Mouse (Mus musculus): ENCODE measurements at regions not wholly inside any gene's neighbourhood (a gene's known extent, or its start where the extent isn't known, plus 50 kb on each side); places are given as distances from the start of the nearest gene placed in this dataset.

DNA sequence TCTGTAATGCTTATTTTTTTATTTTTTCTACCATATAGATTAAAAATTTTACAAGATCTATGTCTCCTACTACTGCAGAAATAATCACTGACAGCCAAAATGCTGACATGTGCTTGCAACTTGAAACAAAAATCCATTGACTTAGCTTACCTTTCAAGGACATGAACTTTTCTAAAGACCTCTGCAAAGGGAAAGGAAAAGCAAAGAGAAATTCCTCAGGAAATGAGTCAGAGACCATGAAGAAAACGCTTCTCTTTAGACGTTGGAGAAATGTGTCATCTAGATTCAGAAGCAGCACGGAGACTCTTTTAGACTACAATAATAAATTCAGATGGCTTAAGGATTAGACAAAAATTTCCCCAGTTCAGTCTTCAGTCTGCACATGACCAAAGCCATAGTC, 2188.6 kb upstream of the Tenm3 start:
- DNase-seq (ENCODE audit: low read depth, low spot score) = no peak
- H3K27ac ChIP-seq (ENCODE audit: insufficient read depth, low read depth, low read length, poor library complexity, severe bottlenecking) = no peak overlapping the region

GRCm38 (mm10) chr8:51010508-51010907, 2166.8 kb upstream of the Tenm3 start:
- Histone ChIP-seq H3K27ac (ENCODE audit: insufficient read depth, low read depth, low read length, poor library complexity, severe bottlenecking) (no peak overlapping the region), H3K4me3 (ENCODE audit: insufficient read depth in 1 of 2, low read depth in 1 of 2, low read length in 2 of 2, poor library complexity in 1 of 2, severe bottlenecking in 1 of 2) (no peak overlapping the region), H3K9me3 (ENCODE audit: control insufficient read depth, insufficient read depth, low read depth, low read length) (no peaks in the 10 kb centered on the region), H3K4me1 (ENCODE audit: control insufficient read depth in 2 of 2, insufficient read depth in 2 of 2, low read length in 2 of 2, poor library complexity in 1 of 2) (no peaks in the 10 kb centered on the region), H3K36me3 (ENCODE audit: control insufficient read depth, insufficient read depth, low read length, poor library complexity, severe bottlenecking) (no peaks in the 10 kb centered on the region), H3K9ac (ENCODE audit: insufficient read depth, low read depth, low read length, poor library complexity, severe bottlenecking) (no peak overlapping the region)
- in situ Hi-C loops (cut with MboI; ENCODE audit: low sequenced_read_pairs in 2 of 2, unreplicated experiment in 2 of 2) = no loop called here
- TF ChIP-seq ZC3H11A (IDR thresholded peaks at IDR 0.05; ENCODE audit: borderline replicate concordance, low read depth, low read length) = no peak
- no peak for TF ChIP-seq HCFC1 (IDR thresholded peaks at IDR 0.05; ENCODE audit: borderline replicate concordance, insufficient read depth, low read length)
- TF ChIP-seq MAFK (IDR thresholded peaks at IDR 0.05; ENCODE audit: insufficient read depth, low read depth, low read length) = no peak
- no peak for TF ChIP-seq CHD2 (IDR thresholded peaks at IDR 0.05; ENCODE audit: low read depth, low read length)
- no peak for TF ChIP-seq ZNF384 (IDR thresholded peaks at IDR 0.05; ENCODE audit: low read depth, low read length)
- no peak for DNase-seq (ENCODE audit: low read depth, low spot score)

More for the DNA sequence above, 2188.6 kb upstream of the Tenm3 start:
- Histone ChIP-seq H3K4me3 (ENCODE audit: insufficient read depth in 1 of 2, low read depth in 1 of 2, low read length in 2 of 2, poor library complexity in 1 of 2, severe bottlenecking in 1 of 2) (no peak overlapping the region), H3K4me1 (ENCODE audit: control insufficient read depth in 2 of 2, insufficient read depth in 2 of 2, low read length in 2 of 2, poor library complexity in 1 of 2) (no peaks in the 10 kb centered on the region), H3K9me3 (ENCODE audit: control insufficient read depth, insufficient read depth, low read depth, low read length) (no peaks in the 10 kb centered on the region), H3K9ac (ENCODE audit: insufficient read depth, low read depth, low read length, poor library complexity, severe bottlenecking) (no peak overlapping the region), H3K36me3 (ENCODE audit: control insufficient read depth, insufficient read depth, low read length, poor library complexity, severe bottlenecking) (no peaks in the 10 kb centered on the region)
- no peak for TF ChIP-seq CHD2 (IDR thresholded peaks at IDR 0.05; ENCODE audit: low read depth, low read length)
- TF ChIP-seq HCFC1 (IDR thresholded peaks at IDR 0.05; ENCODE audit: borderline replicate concordance, insufficient read depth, low read length) = no peak
- no peak for TF ChIP-seq MAFK (IDR thresholded peaks at IDR 0.05; ENCODE audit: insufficient read depth, low read depth, low read length)
- no peak for TF ChIP-seq ZNF384 (IDR thresholded peaks at IDR 0.05; ENCODE audit: low read depth, low read length)
- no peak for TF ChIP-seq ZC3H11A (IDR thresholded peaks at IDR 0.05; ENCODE audit: borderline replicate concordance, low read depth, low read length)
- in situ Hi-C loops (cut with MboI; ENCODE audit: low sequenced_read_pairs in 2 of 2, unreplicated experiment in 2 of 2) = no loop called here

GRCm38 (mm10) chr8:50967386-50967785, 2123.6 kb upstream of the Tenm3 start:
- peak; percentile 3 for DNase-seq (ENCODE audit: low read depth, low spot score)
- TF ChIP-seq HCFC1 (IDR thresholded peaks at IDR 0.05; ENCODE audit: borderline replicate concordance, insufficient read depth, low read length) (no peak), MAFK (IDR thresholded peaks at IDR 0.05; ENCODE audit: insufficient read depth, low read depth, low read length) (no peak), ZC3H11A (IDR thresholded peaks at IDR 0.05; ENCODE audit: borderline replicate concordance, low read depth, low read length) (no peak), ZNF384 (IDR thresholded peaks at IDR 0.05; ENCODE audit: low read depth, low read length) (peak; percentile 51; the same call in 1 of the 2 replicates)

DNA sequence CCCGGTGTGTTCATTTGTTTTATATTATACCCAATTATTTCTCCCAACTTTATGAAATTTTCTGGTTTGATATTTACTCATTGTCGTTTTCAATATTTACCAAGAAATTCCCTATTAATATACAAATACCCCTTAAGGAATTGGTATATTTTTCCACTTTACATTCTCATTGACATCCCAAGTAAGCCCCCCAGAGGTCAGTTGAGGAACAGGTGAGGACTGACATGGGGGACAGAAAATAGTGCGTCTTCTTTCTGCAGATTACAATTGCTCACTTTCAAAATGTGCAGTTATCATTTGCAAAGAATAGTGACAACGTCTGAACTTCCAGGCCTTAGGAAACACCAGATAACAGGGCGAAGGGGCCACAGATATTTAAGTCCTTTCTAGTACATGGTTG, 2073.8 kb upstream of the Tenm3 start:
- Histone ChIP-seq H3K4me1 (ENCODE audit: control insufficient read depth in 2 of 2, insufficient read depth in 2 of 2, low read length in 2 of 2, poor library complexity in 1 of 2) (no peaks in the 10 kb centered on the region), H3K27ac (ENCODE audit: insufficient read depth, low read depth, low read length, poor library complexity, severe bottlenecking) (no peak overlapping the region), H3K36me3 (ENCODE audit: control insufficient read depth, insufficient read depth, low read length, poor library complexity, severe bottlenecking) (no peaks in the 10 kb centered on the region), H3K4me3 (ENCODE audit: insufficient read depth in 1 of 2, low read depth in 1 of 2, low read length in 2 of 2, poor library complexity in 1 of 2, severe bottlenecking in 1 of 2) (no peak overlapping the region), H3K9ac (ENCODE audit: insufficient read depth, low read depth, low read length, poor library complexity, severe bottlenecking) (no peak overlapping the region), H3K9me3 (ENCODE audit: control insufficient read depth, insufficient read depth, low read depth, low read length) (no peaks in the 10 kb centered on the region)
- TF ChIP-seq HCFC1 (IDR thresholded peaks at IDR 0.05; ENCODE audit: borderline replicate concordance, insufficient read depth, low read length) (no peak), MAFK (IDR thresholded peaks at IDR 0.05; ENCODE audit: insufficient read depth, low read depth, low read length) (no peak), CHD2 (IDR thresholded peaks at IDR 0.05; ENCODE audit: low read depth, low read length) (no peak), ZC3H11A (IDR thresholded peaks at IDR 0.05; ENCODE audit: borderline replicate concordance, low read depth, low read length) (no peak), ZNF384 (IDR thresholded peaks at IDR 0.05; ENCODE audit: low read depth, low read length) (no peak)
- in situ Hi-C loops (cut with MboI; ENCODE audit: low sequenced_read_pairs in 2 of 2, unreplicated experiment in 2 of 2) = no loop called here
- no peak for DNase-seq (ENCODE audit: low read depth, low spot score)

More at GRCm38 (mm10) chr8:50967386-50967785, 2123.6 kb upstream of the Tenm3 start:
- H3K4me1 ChIP-seq (ENCODE audit: control insufficient read depth in 2 of 2, insufficient read depth in 2 of 2, low read length in 2 of 2, poor library complexity in 1 of 2) = no peaks in the 10 kb centered on the region
- H3K36me3 ChIP-seq (ENCODE audit: control insufficient read depth, insufficient read depth, low read length, poor library complexity, severe bottlenecking) = no peaks in the 10 kb centered on the region
- no peak overlapping the region for H3K9ac ChIP-seq (ENCODE audit: insufficient read depth, low read depth, low read length, poor library complexity, severe bottlenecking)
- no peak overlapping the region for H3K27ac ChIP-seq (ENCODE audit: insufficient read depth, low read depth, low read length, poor library complexity, severe bottlenecking)
- in situ Hi-C loops (cut with MboI; ENCODE audit: low sequenced_read_pairs in 2 of 2, unreplicated experiment in 2 of 2) = no loop called here
- H3K4me3 ChIP-seq (ENCODE audit: insufficient read depth in 1 of 2, low read depth in 1 of 2, low read length in 2 of 2, poor library complexity in 1 of 2, severe bottlenecking in 1 of 2) = no peak overlapping the region
- no peaks in the 10 kb centered on the region for H3K9me3 ChIP-seq (ENCODE audit: control insufficient read depth, insufficient read depth, low read depth, low read length)

GRCm38 (mm10) chr8:50916733-50917113, 2073.0 kb upstream of the Tenm3 start:
- TF ChIP-seq CHD2 (IDR thresholded peaks at IDR 0.05; ENCODE audit: low read depth, low read length) = no peak
- no peak for TF ChIP-seq MAFK (IDR thresholded peaks at IDR 0.05; ENCODE audit: insufficient read depth, low read depth, low read length)
- no peak for TF ChIP-seq ZNF384 (IDR thresholded peaks at IDR 0.05; ENCODE audit: low read depth, low read length)
- no peak for TF ChIP-seq HCFC1 (IDR thresholded peaks at IDR 0.05; ENCODE audit: borderline replicate concordance, insufficient read depth, low read length)
- TF ChIP-seq ZC3H11A (IDR thresholded peaks at IDR 0.05; ENCODE audit: borderline replicate concordance, low read depth, low read length) = no peak
- Histone ChIP-seq H3K36me3 (ENCODE audit: control insufficient read depth, insufficient read depth, low read length, poor library complexity, severe bottlenecking) (no peaks in the 10 kb centered on the region), H3K4me3 (ENCODE audit: insufficient read depth in 1 of 2, low read depth in 1 of 2, low read length in 2 of 2, poor library complexity in 1 of 2, severe bottlenecking in 1 of 2) (peak overlapping the region; percentile 68 to 73; a peak in 3 of 4 replicates), H3K9me3 (ENCODE audit: control insufficient read depth, insufficient read depth, low read depth, low read length) (no peaks in the 10 kb centered on the region), H3K9ac (ENCODE audit: insufficient read depth, low read depth, low read length, poor library complexity, severe bottlenecking) (0 out of 2 replicates have a peak overlapping the region, but pooled peaks have one; percentile 50), H3K4me1 (ENCODE audit: control insufficient read depth in 2 of 2, insufficient read depth in 2 of 2, low read length in 2 of 2, poor library complexity in 1 of 2) (no peaks in the 10 kb centered on the region), H3K27ac (ENCODE audit: insufficient read depth, low read depth, low read length, poor library complexity, severe bottlenecking) (no peak overlapping the region)
- no peak for DNase-seq (ENCODE audit: low read depth, low spot score)
- in situ Hi-C loops (cut with MboI; ENCODE audit: low sequenced_read_pairs in 2 of 2, unreplicated experiment in 2 of 2) = no loop called here

Measured in ES-E14 (cell line).